Comparison of ENCODE assay signal across 21 mouse cellular contexts in genomic region chr2:31058443-31058842, GRCm38 (mm10).
"Had no signal": no experiment of that assay in that cellular context is flagged by ENCODE, and none has a peak within 500 bp of the region (broad histone marks: within the 10 kb centered on the region; RNA-seq: fewer than 3 reads in every experiment).

No protein-coding gene starts in this region.

- DNase-seq: gastrocnemius, postnatal 14 days; gastrocnemius, postnatal 36 days; heart, adult 11 months; heart, adult 2 months; heart, postnatal 14 days; heart, postnatal 36 days; kidney, adult 18-20 months; kidney, adult 8-10 months; kidney, postnatal 10 days; kidney, postnatal 25 days; kidney, postnatal 4 days; layer of hippocampus, adult 9-11 months; liver had no signal

- H3K4me3 ChIP-seq: heart, adult 2 months; heart, embryonic 13.5 days; heart, embryonic 15.5 days; hindbrain, embryonic 13.5 days; hindbrain, embryonic 15.5 days; intestine, embryonic 15.5 days; left cerebral cortex, adult 2 months; limb, embryonic 10.5 days; limb, embryonic 12.5 days had no signal

- H3K9me3 ChIP-seq: heart, embryonic 15.5 days; hindbrain, embryonic 13.5 days; hindbrain, embryonic 15.5 days; intestine, embryonic 15.5 days; limb, embryonic 10.5 days had no signal

- H3K27ac ChIP-seq: heart, adult 2 months; heart, embryonic 13.5 days; heart, embryonic 15.5 days; hindbrain, embryonic 13.5 days; hindbrain, embryonic 15.5 days; intestine, embryonic 15.5 days; limb, embryonic 10.5 days; limb, embryonic 12.5 days had no signal

- H3K4me1 ChIP-seq: heart, embryonic 13.5 days; heart, embryonic 15.5 days; hindbrain, embryonic 15.5 days; intestine, embryonic 15.5 days had no signal

- H3K27me3 ChIP-seq: heart, embryonic 13.5 days; heart, embryonic 15.5 days; hindbrain, embryonic 13.5 days; hindbrain, embryonic 15.5 days; intestine, embryonic 15.5 days; limb, embryonic 12.5 days had no signal
